Mouse (Mus musculus) heart, embryonic 14.5 days (tissue): ENCODE results near the gene Slc23a2. TPM values are rescaled to one million over a fixed set of nuclear protein-coding genes. Genes with fewer than 3 reads are reported as not detected.

Source experiments
- ATAC-seq: fragments of 200-750 bp; cut with Nextera tagmentation; 2 replicates; pipeline ENCODE4 v1.8.0; 2017; ENCODE audit warnings: low read depth, moderate TSS enrichment; ENCODE audit not compliant: insufficient number of reproducible peaks, insufficient read depth, low FRiP score
- H3K27ac ChIP-seq, 2 experiments: fragments of 200-500 bp in 1 of 2; fragments of 300-500 bp in 1 of 2; sonication (generic) in 1 of 2; replicated peaks in 1 of 2; 2 replicates each; pipeline ENCODE4 v1.5.1; 2012 to 2014; ENCODE audit warnings: low read depth in 2 of 2, low read length in 2 of 2, control low read depth in 1 of 2, mild to moderate bottlenecking in 1 of 2, mixed read lengths in 1 of 2; ENCODE audit not compliant: control insufficient read depth in 1 of 2, insufficient read depth in 1 of 2
- H3K27me3 ChIP-seq: fragments of 300-500 bp; sonication (generic); 2 replicates; pipeline ENCODE4 v1.6.1; 2014; ENCODE audit warnings: mild to moderate bottlenecking, low read length, control low read depth; ENCODE audit not compliant: control insufficient read depth, insufficient read depth
- H3K36me3 ChIP-seq: fragments of 300-500 bp; sonication (generic); 2 replicates; pipeline ENCODE4 v1.6.1; 2014; ENCODE audit warnings: mild to moderate bottlenecking, control low read depth, low read length, mixed read lengths; ENCODE audit not compliant: control insufficient read depth, insufficient read depth
- H3K4me1 ChIP-seq, 2 experiments: fragments of 200-500 bp in 1 of 2; fragments of 300-500 bp in 1 of 2; sonication (generic) in 1 of 2; 2 replicates each; pipeline ENCODE4 v1.6.1; 2012 to 2014; ENCODE audit warnings: low read length in 2 of 2, control low read depth in 1 of 2, mixed read lengths in 1 of 2; ENCODE audit not compliant: control insufficient read depth in 2 of 2, insufficient read depth in 2 of 2
- H3K4me2 ChIP-seq: fragments of 300-500 bp; sonication (generic); 2 replicates; pipeline ENCODE4 v1.6.1; 2014; ENCODE audit warnings: mild to moderate bottlenecking, low read length
- H3K4me3 ChIP-seq, 2 experiments: fragments of 200-500 bp in 1 of 2; fragments of 300-500 bp in 1 of 2; sonication (generic) in 1 of 2; 2 replicates each; pipeline ENCODE4 v1.5.1; 2012 to 2014; ENCODE audit warnings: low read length in 2 of 2, mild to moderate bottlenecking in 2 of 2, control low read depth in 1 of 2, low read depth in 1 of 2, moderate library complexity in 1 of 2; ENCODE audit not compliant: control insufficient read depth in 1 of 2, insufficient read depth in 1 of 2
- H3K9ac ChIP-seq: fragments of 300-500 bp; sonication (generic); 2 replicates; pipeline ENCODE4 v1.6.1; 2014; ENCODE audit warnings: mild to moderate bottlenecking, low read length
- H3K9me3 ChIP-seq: fragments of 300-500 bp; sonication (generic); 2 replicates; pipeline ENCODE4 v1.6.1; 2016; ENCODE audit warnings: low read length, control low read depth; ENCODE audit not compliant: control insufficient read depth
- WGBS: fragments of 180-500 bp; shearing (Covaris S2); extraction: QIAGEN DNeasy Blood & Tissue Kit; methylation state at CpG from one replicate; pipeline ENCODE4 v1.1.7; 2014; 5-methylcytosine and 5-hydroxymethylcytosine counted together
- polyA plus RNA-seq: library from polyadenylated mRNA; unstranded; fragments of >200 nt; fragmentation: Nextera tagmentation; extraction: Ambion mirVana; gene quantifications from 2 replicates; pipeline ENCODE4 v1.2.1, GENCODE M21; 2014

The Slc23a2 gene
- polyA plus RNA-seq, 1 experiment from 2014 or later = 10.9 TPM

DNA sequence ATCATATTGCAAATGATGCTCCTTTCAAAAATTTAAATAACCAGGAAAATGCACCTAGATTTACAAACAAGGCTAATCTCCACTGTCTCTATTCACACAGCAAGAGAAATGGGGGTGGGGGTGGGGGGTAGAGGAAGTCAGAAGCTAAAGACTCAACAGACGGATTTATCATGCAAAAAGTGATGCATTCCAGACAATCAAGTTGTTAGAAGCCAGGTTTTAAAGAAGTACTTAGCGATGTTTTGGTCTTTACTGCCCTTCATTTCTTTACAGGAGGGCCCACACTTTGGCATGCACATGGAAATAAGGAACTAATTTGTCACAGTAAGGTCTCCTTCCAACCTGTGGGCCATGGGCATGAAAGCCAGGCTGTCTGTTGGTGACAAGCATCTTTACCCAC lies 11.5 kb downstream of the Slc23a2 start:
- Histone ChIP-seq H3K4me3 (no peak overlapping the region), H3K36me3 (no peaks in the 10 kb centered on the region), H3K4me2 (no peak overlapping the region), H3K27ac (no peak overlapping the region), H3K9me3 (no peaks in the 10 kb centered on the region), H3K27me3 (no peaks in the 10 kb centered on the region), H3K4me1 (peaks cover 11 to 26% of the 10 kb centered on the region in 2 experiments), H3K9ac (no peak overlapping the region)
- no peak for ATAC-seq
- 34% methylated on average over 2 of the region's 2 CpGs for WGBS

DNA sequence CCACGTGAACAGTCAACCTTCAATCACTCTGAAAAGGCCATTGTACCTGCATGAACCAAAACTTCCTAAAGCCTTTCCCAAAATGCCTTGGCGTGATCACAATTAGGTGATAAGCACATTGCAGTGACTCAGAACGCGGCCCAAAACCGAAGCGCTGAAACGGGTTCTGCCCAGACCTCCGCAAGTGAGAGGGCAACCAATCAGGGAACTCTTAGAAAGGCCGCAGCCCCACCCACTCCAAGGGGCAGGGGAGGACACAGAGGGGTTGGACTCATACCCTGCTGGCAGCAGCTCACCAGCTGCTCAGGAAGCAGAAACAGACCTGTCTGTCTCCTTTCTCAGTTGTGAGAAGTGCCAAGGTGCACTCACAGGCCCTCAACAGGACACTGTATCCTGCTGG lies 13.6 kb downstream of the Slc23a2 start:
- H3K9me3 ChIP-seq = no peaks in the 10 kb centered on the region
- H3K4me2 ChIP-seq = peak overlapping the region; percentile 64
- H3K9ac ChIP-seq = peak overlapping the region; percentile 43; the same call in 1 of the 2 replicates
- H3K4me3 ChIP-seq = peak overlapping the region; percentile 31
- no peaks in the 10 kb centered on the region for H3K27me3 ChIP-seq
- H3K4me1 ChIP-seq = peaks cover 11 to 26% of the 10 kb centered on the region in 2 experiments
- no peak overlapping the region for H3K27ac ChIP-seq
- WGBS = 3% methylated on average over 9 of the region's 9 CpGs
- no peaks in the 10 kb centered on the region for H3K36me3 ChIP-seq
- ATAC-seq = no peak

DNA sequence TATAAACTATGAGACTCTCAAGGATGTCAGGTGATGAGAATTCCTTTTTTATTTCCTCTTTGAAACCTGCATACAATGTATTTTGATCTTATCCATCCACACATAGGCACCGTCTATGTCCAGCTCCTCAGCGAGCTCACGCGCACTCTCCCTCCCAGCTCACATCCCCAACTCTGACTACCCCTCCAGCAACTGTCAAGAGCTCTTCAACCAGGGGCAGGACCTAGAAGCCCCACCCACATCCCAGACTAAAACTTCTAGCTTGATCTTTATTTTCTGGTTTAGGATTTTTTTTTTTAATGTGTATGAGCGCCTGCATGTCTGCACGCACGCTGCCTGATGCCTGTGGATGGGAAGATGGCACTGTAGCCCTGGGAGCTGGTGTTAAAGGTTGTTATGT lies 14.9 kb downstream of the Slc23a2 start:
- no peaks in the 10 kb centered on the region for H3K27me3 ChIP-seq
- no peak overlapping the region for H3K4me2 ChIP-seq
- no peak for ATAC-seq
- 95% methylated on average over 7 of the region's 7 CpGs for WGBS
- H3K27ac ChIP-seq = no peak overlapping the region
- no peak overlapping the region for H3K9ac ChIP-seq
- H3K9me3 ChIP-seq = no peaks in the 10 kb centered on the region
- no peak overlapping the region for H3K4me3 ChIP-seq
- peaks cover 9 to 26% of the 10 kb centered on the region in 2 experiments for H3K4me1 ChIP-seq
- H3K36me3 ChIP-seq = no peaks in the 10 kb centered on the region

DNA sequence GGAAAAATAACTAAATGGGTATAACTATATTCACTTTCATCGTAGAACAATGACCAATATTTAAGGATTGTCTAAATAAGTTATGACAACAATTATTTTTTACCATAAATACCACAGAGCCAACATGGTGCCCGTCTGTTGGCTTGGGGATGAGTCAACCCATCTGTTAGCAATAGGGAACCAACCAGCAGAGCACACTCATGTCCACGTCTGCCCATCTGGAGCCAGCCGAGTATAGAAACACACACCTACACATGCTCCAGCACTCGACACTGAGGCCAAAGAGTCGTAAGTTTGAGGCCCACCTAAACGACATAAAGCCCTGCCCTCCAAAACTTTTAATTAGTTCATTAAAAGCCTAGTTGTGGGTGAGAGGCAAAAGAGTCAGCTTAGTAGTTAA lies 15.7 kb downstream of the Slc23a2 start:
- no peak for ATAC-seq
- Histone ChIP-seq H3K9me3 (no peaks in the 10 kb centered on the region), H3K27ac (no peak overlapping the region), H3K27me3 (no peaks in the 10 kb centered on the region), H3K36me3 (no peaks in the 10 kb centered on the region), H3K4me1 (peaks cover 7 to 19% of the 10 kb centered on the region in 2 experiments), H3K4me2 (no peak overlapping the region), H3K4me3 (no peak overlapping the region), H3K9ac (no peak overlapping the region)
- 92% methylated on average over 7 of the region's 7 CpGs for WGBS

DNA sequence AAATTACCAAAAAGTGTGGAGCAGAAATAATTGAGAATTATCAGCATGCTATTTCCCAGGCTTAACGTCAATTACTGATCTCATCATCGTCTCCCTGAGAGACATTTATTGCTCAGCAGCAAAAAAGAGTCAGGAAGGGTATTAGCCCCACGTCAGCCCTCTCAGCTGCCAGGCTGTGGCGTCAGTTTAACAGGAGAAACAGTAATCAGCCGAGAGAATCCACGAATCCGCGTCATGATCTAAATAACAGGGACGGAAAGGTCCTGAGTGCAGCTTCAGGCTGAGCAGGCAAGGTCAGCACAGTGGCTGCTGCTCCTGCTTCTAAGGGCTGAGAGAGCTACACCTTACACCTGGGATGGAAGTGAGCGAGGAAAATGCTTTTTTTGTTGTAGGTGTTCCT lies 17.0 kb downstream of the Slc23a2 start:
- Histone ChIP-seq H3K9me3 (no peaks in the 10 kb centered on the region), H3K4me3 (no peak overlapping the region), H3K27me3 (no peaks in the 10 kb centered on the region), H3K36me3 (no peaks in the 10 kb centered on the region), H3K27ac (no peak overlapping the region), H3K9ac (no peak overlapping the region), H3K4me1 (peaks cover 2 to 9% of the 10 kb centered on the region in 2 experiments), H3K4me2 (no peak overlapping the region)
- ATAC-seq = no peak
- WGBS = 67% methylated on average over 10 of the region's 10 CpGs

DNA sequence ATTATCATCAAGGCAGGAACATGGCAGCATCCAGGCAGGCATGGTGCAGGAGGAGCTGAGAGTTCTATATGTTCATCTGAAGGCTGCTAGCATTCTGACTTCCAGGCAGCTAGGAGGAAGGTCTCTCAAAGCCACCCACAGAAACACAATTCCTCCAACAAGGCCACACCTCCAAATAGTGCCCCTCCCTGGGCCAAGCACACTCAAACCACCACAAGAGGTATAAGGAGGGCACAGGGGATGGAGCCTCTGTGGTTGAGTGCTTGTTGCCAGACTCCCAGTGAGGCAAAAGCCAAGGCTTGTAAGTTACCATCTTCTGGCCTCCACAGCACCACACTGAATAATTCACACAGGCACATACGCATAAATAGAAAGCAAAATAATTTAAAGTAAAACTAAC lies 18.6 kb downstream of the Slc23a2 start:
- no peak for ATAC-seq
- 91% methylated on average over 1 of the region's 1 CpGs for WGBS
- no peaks in the 10 kb centered on the region for H3K36me3 ChIP-seq
- no peaks in the 10 kb centered on the region for H3K9me3 ChIP-seq
- no peak overlapping the region for H3K9ac ChIP-seq
- no peak overlapping the region for H3K4me3 ChIP-seq
- H3K27ac ChIP-seq = no peak overlapping the region
- H3K4me2 ChIP-seq = no peak overlapping the region
- H3K4me1 ChIP-seq = peaks cover 0 to 4% of the 10 kb centered on the region in 2 experiments; a peak in 2 of 4 replicates
- H3K27me3 ChIP-seq = no peaks in the 10 kb centered on the region

DNA sequence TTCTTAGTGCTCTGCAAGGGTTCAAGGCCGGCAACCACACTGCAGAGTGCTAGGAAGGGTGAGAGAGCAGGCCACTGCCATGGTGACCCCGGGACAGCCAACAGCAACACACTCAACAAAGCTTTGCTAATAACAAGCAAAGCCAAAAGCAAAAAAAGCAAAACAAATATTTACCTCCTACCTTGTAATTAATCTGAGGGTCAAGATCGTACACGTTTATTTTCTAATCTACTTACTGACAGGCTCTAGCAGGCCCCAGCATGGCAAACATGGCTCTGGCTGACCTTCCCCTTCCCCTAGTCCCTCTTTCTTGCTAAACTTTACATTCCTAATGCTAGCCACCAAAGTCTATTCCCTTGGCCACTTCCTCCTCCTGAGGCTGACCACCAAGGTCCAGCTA lies 21.8 kb downstream of the Slc23a2 start:
- no peak overlapping the region for H3K27ac ChIP-seq
- H3K27me3 ChIP-seq = no peaks in the 10 kb centered on the region
- H3K4me2 ChIP-seq = no peak overlapping the region
- ATAC-seq = no peak
- H3K9ac ChIP-seq = no peak overlapping the region
- H3K4me1 ChIP-seq = no peaks in the 10 kb centered on the region
- WGBS = 89% methylated on average over 4 of the region's 4 CpGs
- no peaks in the 10 kb centered on the region for H3K9me3 ChIP-seq
- no peaks in the 10 kb centered on the region for H3K36me3 ChIP-seq
- no peak overlapping the region for H3K4me3 ChIP-seq

DNA sequence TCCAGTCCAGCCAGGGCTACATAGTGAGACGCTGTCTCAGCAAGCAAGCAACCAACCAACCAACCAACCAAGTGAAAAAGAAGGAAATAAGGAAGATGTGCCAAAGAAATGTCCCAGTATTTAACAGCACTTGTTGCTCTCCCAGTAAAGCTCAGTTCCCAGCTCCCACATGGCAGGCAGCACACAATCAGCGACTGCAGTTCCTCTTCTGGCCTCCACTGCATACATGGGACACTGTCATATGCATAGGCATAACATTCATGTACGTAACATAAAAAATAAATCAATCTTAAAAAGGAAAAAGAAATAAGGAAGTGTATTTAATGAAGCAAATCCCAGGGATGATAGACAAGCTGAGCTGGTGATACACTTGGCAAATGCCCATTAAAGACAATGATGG lies 23.9 kb downstream of the Slc23a2 start:
- Histone ChIP-seq H3K27ac (no peak overlapping the region), H3K4me3 (no peak overlapping the region), H3K9ac (no peak overlapping the region), H3K4me1 (no peaks in the 10 kb centered on the region), H3K36me3 (no peaks in the 10 kb centered on the region), H3K27me3 (no peaks in the 10 kb centered on the region), H3K9me3 (no peaks in the 10 kb centered on the region), H3K4me2 (no peak overlapping the region)
- no peak for ATAC-seq
- 89% methylated on average over 3 of the region's 3 CpGs for WGBS
